Mouse (Mus musculus) neural tube, embryonic 10.5 days (tissue): ENCODE results near the gene Matn4.

Experiments used
- DNase-seq: peaks from one replicate; pipeline ENCODE4 v3.0.0-alpha.2; 2017; ENCODE audit warnings: low spot score; ENCODE audit errors: extremely low spot score

The Matn4 gene

GRCm38 (mm10) chr2:164436215-164436913 is 31.4 kb upstream of the Matn4 start:
- DNase-seq, result no peak

- DNase-seq, result no peak
Observed at GRCm38 (mm10) chr2:164435216-164436090, 30.5 kb upstream of the Matn4 start.

- DNase-seq, result no peak
Observed at GRCm38 (mm10) chr2:164434681-164435080, 29.7 kb upstream of the Matn4 start.

DNA sequence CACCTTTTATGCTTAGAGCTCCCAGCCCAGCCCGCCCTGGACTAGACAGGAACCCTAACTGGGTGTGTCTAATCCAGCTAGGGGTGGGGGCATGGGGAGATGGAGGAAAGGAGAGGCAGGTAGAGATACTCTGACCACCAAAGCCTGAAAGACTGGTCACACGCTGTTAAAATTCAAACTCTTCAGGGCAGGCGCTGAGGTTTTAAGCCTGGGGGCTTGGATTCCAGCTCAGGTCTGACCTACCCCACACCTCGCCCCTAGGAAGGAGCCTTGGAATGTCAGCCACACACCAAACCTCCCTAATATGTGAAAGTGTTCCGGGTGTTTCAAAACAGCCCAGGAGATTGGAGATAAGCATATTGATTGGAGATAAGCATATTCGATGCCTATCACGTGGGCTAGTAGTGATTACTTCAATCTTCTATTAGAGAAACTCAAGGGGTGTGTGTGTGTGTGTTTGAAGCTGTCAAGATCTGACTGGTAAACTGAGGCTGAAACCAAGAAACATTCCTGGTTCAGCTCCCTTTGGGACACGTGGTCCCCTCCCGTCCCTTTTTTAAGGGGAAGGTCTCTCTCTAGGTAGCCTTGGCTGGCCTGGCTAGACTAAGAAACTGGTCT is 28.4 kb upstream of the Matn4 start:
- DNase-seq, result no peak

GRCm38 (mm10) chr2:164432541-164433191 is 27.7 kb upstream of the Matn4 start:
- no peak for DNase-seq

GRCm38 (mm10) chr2:164431676-164432465 is 26.9 kb upstream of the Matn4 start:
- no peak for DNase-seq

DNA sequence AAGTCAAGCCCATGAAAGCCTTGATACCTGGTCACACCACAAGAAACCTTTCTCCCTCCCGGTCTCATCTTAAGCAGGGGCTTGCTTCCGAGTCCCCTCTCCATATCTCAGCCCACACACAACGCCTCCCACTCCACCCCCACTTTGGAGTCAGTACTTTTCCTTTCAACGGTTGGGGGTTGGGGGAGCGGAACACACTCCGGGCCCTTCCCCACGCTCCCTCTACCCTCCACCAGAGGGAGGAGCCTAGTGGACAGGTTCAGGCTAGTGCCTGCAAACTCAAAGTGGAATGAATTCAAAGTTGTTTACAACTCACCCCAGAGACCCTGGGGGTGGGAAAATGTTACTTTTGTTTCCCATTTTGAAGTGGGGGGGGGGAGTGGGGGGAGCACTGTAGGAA is 25.7 kb upstream of the Matn4 start:
- no peak for DNase-seq

DNA sequence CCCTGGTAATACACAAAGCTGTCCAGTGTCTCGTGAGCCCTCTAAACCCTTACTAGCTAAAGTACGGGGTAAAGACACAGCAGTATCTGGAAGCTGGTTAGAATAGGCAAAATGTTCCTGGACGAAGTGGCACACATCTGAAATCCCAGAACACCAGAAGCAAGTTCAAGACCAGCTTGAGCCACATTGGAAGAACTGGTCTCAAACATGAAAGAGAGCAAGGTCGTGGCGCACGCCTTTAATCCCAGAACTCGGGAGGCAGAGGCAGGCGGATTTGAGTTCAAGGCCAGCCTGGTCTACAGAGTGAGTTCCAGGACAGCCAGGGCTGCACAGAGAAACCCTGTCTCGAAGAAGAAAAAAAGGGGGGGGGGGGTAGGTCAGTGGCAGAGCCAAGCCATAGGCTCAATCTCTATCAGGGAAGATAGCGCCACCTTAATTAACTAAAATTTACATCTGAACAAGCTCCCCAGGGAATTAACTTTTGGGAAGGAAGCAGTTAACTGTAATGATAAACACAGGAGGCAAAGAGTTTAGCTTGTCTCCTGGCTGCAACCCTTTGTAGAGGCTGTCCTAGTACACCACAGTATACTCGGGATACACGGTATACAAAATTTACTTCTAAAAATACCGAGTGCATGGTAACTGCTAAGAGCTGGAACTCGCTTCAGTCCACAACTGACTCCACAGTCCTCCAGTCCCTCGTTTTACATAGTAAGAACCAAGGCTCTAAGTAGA is 25.1 kb upstream of the Matn4 start:
- no peak for DNase-seq

- DNase-seq, result no peak
Observed at GRCm38 (mm10) chr2:164428451-164428850, 23.5 kb upstream of the Matn4 start.

GRCm38 (mm10) chr2:164426952-164427351 is 22.0 kb upstream of the Matn4 start:
- no peak for DNase-seq

DNA sequence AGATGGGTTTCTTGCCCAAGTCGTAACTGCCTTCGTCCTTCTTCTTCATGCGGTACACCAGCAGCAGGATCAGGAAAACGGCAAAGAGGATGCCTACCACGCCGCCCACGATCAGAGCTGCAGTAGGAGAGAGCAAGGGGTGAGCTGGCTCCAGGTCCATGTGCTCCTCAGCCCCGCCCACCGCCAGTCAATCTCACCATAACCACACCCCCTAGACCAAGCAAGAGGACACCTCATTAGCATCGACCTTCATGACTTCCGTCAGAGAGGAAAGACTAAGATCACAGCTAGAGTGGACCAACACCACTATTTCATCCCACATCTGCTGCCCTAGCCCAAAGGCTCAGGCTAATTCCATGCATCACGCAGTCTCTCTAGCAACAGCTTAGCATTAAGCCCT is 21.2 kb upstream of the Matn4 start:
- no peak for DNase-seq

- DNase-seq, result no peak
Observed at GRCm38 (mm10) chr2:164425401-164425800, 20.4 kb upstream of the Matn4 start.

DNA sequence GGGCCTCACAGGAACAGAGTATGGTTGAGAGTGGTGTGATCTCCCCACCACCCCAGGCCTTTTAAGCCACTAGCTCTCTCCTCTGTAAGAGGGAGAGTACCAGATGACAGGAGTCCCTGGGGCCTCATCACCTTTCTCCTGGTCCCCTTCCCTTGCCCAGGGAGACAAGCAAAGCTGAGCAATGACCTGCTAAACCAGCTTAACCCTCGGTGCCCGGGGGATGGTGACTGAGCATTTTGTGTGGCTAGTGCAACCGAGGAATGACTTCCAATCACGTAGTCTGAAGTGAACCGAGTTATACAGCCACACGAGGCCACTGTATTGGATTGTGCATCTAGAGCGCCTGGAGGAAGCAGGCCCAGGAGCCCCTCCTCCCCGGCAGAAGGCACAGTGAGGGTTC is 19.4 kb upstream of the Matn4 start:
- no peak for DNase-seq

DNA sequence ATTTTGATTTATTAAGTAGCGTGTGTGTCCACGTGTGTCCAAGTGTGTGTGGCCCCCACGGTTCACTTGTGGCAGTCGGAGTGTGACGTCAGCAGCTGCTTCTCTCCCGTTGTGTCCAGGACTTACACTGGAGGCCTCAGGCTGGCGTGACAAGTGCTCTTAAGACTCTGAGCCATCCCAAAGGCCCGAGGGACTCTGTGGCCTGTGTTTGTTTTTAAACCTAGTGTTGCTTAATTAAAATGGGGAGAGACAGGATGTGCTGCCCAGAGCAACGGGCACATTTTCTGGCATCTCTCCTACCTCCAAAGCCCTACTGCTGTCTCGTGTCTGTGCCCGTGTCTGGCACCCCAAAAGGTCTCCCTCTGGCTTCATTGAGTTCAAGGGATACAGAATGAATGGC is 18.5 kb upstream of the Matn4 start:
- no peak for DNase-seq

GRCm38 (mm10) chr2:164422675-164423393 is 17.9 kb upstream of the Matn4 start:
- no peak for DNase-seq

DNA sequence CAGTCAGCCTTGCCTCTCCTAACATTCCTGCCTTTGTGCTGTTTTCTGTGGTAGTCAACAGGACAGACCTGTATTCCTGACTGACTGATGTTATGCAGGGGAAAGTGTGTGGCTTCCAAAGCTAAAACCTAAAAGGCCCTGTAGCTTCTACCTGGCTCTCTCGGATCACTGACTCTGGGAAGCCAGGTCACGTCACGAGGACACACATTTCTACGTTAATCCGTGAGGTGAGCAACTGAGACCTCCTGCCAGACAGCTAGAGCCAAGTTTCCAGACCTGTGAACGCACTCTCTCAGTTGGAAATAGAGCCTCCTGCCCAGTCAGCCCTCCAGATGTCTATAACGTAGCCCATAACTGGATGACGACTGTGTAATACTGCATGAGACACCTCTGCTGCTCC is 17.0 kb upstream of the Matn4 start:
- no peak for DNase-seq

GRCm38 (mm10) chr2:164421306-164421705 is 16.3 kb upstream of the Matn4 start:
- DNase-seq, result no peak

- no peak for DNase-seq
Observed at GRCm38 (mm10) chr2:164419489-164419888, 14.5 kb upstream of the Matn4 start.

DNA sequence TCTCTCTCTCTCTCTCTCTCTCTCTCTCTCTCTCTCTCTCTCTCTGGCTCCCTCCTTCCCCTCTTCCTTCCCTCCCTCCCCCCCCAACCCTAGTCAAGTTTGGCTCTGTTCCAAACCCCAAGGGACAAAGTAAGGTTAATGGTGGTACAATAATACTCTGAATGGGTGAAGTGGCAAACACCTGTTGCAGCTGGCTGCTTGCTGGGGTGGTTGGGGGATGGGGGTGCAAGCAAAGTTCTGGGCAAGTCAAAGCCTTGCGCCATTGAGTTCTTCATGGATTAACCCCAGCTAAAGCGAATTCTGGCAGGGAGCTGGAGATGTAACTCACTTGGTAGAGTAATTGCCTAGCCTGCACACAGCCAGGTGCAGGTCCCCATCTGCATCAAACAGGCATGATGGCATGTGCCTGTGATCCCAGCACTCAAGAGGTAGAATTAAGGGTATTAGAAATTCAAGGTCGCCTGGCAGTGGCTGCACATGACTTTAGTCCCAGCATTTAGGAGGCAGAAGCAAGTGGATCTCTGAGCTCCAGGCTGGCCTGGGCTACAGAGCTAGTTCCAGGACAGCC is 13.4 kb upstream of the Matn4 start:
- no peak for DNase-seq
